Mouse (Mus musculus): ENCODE measurements around the gene Fer. TPM values are rescaled to one million over a fixed set of nuclear protein-coding genes. Genes with fewer than 3 reads are reported as not detected.

Gene Fer
- polyA plus RNA-seq, 1 experiment from 2014 or later, result 28.5 TPM

DNA sequence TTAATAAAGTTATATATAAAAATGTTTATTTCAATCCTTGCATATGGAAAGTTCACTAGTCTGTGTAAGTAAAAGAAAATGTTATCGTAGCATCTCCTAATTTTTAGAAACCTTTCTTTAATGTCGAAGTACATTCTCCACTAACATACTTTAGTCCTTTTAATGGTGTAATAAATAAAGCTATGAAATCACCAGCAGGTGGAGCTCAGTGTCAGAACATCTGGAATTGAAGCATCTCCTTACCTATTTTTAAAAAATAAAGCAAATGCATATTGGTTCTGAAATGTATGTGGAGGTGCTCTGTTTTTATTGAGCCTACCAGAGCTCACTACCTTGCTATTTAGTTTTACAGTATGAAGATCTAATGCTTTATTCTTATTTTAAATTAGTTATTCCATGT is 88.6 kb downstream of the Fer start:
- H3K36me3 ChIP-seq, result no peaks in the 10 kb centered on the region
- WGBS, result 92% methylated on average over 2 of the region's 2 CpGs
- H3K9me3 ChIP-seq (replicated peaks), result no peaks in the 10 kb centered on the region
- no peak overlapping the region for H3K4me3 ChIP-seq
- H3K27ac ChIP-seq (replicated peaks), result no peak overlapping the region
- no peaks in the 10 kb centered on the region for H3K4me1 ChIP-seq
- DNase-seq (ENCODE audit: low spot score), result no peak
- no peaks in the 10 kb centered on the region for H3K27me3 ChIP-seq (ENCODE audit: low read depth, poor library complexity, severe bottlenecking)

- 94% methylated on average over 3 of the region's 3 CpGs for WGBS
- no peak overlapping the region for H3K27ac ChIP-seq (replicated peaks)
- H3K27me3 ChIP-seq (ENCODE audit: low read depth, poor library complexity, severe bottlenecking), result no peaks in the 10 kb centered on the region
- no peaks in the 10 kb centered on the region for H3K36me3 ChIP-seq
- no peak overlapping the region for H3K4me3 ChIP-seq
- DNase-seq (ENCODE audit: low spot score), result no peak
- H3K9me3 ChIP-seq (replicated peaks), result no peaks in the 10 kb centered on the region
- H3K4me1 ChIP-seq, result 0 out of 2 replicates have a peak, but pooled peaks cover 2% of the 10 kb centered on the region
Observed at GRCm38 (mm10) chr17:63967091-63967490, 104.2 kb downstream of the Fer start.

DNA sequence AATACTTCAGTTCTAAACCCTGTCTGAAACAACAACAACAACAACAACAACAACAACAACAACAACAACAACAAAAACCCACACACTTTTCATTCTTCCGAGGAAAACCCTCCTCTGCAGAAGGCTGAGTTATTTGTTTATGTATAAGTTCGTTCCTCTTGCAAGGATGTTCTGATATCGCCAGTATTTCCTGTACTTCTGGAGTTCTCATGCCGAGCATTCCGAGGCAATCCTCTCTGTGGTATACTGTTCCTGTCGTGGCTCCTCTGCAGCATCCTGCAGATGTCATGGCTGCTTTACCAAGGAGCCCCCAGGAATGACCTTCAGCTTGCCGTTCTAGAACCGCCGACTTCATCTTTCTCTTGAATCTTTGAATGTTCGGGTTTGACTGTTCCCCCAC is 106.6 kb downstream of the Fer start:
- WGBS, result 84% methylated on average over 10 of the region's 10 CpGs
- no peaks in the 10 kb centered on the region for H3K36me3 ChIP-seq
- DNase-seq (ENCODE audit: low spot score), result no peak
- no peaks in the 10 kb centered on the region for H3K27me3 ChIP-seq (ENCODE audit: low read depth, poor library complexity, severe bottlenecking)
- no peak overlapping the region for H3K4me3 ChIP-seq
- H3K9me3 ChIP-seq (replicated peaks), result no peaks in the 10 kb centered on the region
- 0 out of 2 replicates have a peak, but pooled peaks cover 2% of the 10 kb centered on the region for H3K4me1 ChIP-seq
- no peak overlapping the region for H3K27ac ChIP-seq (replicated peaks)

- WGBS, result 53% methylated on average over 5 of the region's 5 CpGs
- Histone ChIP-seq H3K27me3 (ENCODE audit: low read depth, poor library complexity, severe bottlenecking) (no peaks in the 10 kb centered on the region), H3K4me1 (0 out of 2 replicates have a peak, but pooled peaks cover 2% of the 10 kb centered on the region), H3K27ac (replicated peaks) (no peak overlapping the region), H3K9me3 (replicated peaks) (no peaks in the 10 kb centered on the region), H3K4me3 (no peak overlapping the region), H3K36me3 (no peaks in the 10 kb centered on the region)
- DNase-seq (ENCODE audit: low spot score), result no peak
Observed at GRCm38 (mm10) chr17:63970239-63970638, 107.4 kb downstream of the Fer start.

DNA sequence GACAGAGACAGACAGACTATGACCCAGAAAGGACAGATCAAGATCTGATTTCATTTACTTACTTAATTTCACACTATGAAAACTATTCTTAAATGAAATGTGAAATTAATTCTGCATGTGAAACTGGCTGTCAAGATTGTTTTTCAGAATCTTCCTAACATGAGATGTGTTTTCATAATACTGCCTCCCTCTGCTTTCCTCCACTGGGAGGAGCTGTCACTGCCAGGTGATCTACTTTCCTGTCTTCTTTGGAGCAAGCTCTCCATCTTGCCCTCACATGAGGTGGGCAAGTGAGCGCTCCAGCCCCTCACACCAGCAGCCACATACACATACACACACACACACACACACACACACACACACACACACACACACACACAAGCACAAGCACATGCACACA is 108.1 kb downstream of the Fer start:
- Histone ChIP-seq H3K4me3 (no peak overlapping the region), H3K27me3 (ENCODE audit: low read depth, poor library complexity, severe bottlenecking) (no peaks in the 10 kb centered on the region), H3K9me3 (replicated peaks) (no peaks in the 10 kb centered on the region), H3K36me3 (no peaks in the 10 kb centered on the region), H3K4me1 (0 out of 2 replicates have a peak, but pooled peaks cover 2% of the 10 kb centered on the region), H3K27ac (replicated peaks) (no peak overlapping the region)
- WGBS, result 100% methylated on average over 1 of the region's 1 CpGs
- DNase-seq (ENCODE audit: low spot score), result no peak

- 0 out of 2 replicates have a peak, but pooled peaks cover 2% of the 10 kb centered on the region for H3K4me1 ChIP-seq
- no peak for DNase-seq (ENCODE audit: low spot score)
- 83% methylated on average over 4 of the region's 4 CpGs for WGBS
- H3K9me3 ChIP-seq (replicated peaks), result no peaks in the 10 kb centered on the region
- H3K27ac ChIP-seq (replicated peaks), result no peak overlapping the region
- no peaks in the 10 kb centered on the region for H3K27me3 ChIP-seq (ENCODE audit: low read depth, poor library complexity, severe bottlenecking)
- H3K4me3 ChIP-seq, result no peak overlapping the region
- no peaks in the 10 kb centered on the region for H3K36me3 ChIP-seq
Observed at GRCm38 (mm10) chr17:63972181-63972580, 109.3 kb downstream of the Fer start.

DNA sequence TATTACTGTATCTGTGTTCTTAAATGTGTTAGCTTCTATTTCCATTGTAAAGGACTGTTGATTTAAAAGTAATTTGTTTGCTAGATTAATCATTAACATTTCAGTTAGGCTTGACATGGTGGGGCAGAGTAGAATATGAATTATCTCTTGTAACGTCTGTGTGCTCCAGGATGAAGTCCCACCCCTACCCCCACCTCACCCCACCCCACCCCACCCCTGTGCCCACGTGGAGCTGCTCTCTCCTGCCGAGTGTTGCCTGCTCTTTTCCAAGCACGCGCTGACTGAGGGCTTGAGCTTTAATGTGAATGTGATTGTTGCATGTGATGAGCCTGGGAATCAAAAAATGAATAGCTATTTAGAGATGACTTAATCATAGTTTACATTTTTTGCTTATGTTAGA is 110.9 kb downstream of the Fer start:
- Histone ChIP-seq H3K36me3 (no peaks in the 10 kb centered on the region), H3K4me1 (no peaks in the 10 kb centered on the region), H3K27ac (replicated peaks) (no peak overlapping the region), H3K4me3 (no peak overlapping the region), H3K9me3 (replicated peaks) (no peaks in the 10 kb centered on the region), H3K27me3 (ENCODE audit: low read depth, poor library complexity, severe bottlenecking) (no peaks in the 10 kb centered on the region)
- WGBS, result 76% methylated on average over 5 of the region's 5 CpGs
- no peak for DNase-seq (ENCODE audit: low spot score)

- H3K27me3 ChIP-seq (ENCODE audit: low read depth, poor library complexity, severe bottlenecking), result no peaks in the 10 kb centered on the region
- no peaks in the 10 kb centered on the region for H3K36me3 ChIP-seq
- WGBS, result 92% methylated on average over 5 of the region's 5 CpGs
- no peak overlapping the region for H3K27ac ChIP-seq (replicated peaks)
- no peak for DNase-seq (ENCODE audit: low spot score)
- H3K4me3 ChIP-seq, result no peak overlapping the region
- H3K4me1 ChIP-seq, result no peaks in the 10 kb centered on the region
- H3K9me3 ChIP-seq (replicated peaks), result no peaks in the 10 kb centered on the region
Observed at GRCm38 (mm10) chr17:63974253-63974652, 111.4 kb downstream of the Fer start.

GRCm38 (mm10) chr17:63978794-63979571 is 116.1 kb downstream of the Fer start:
- Histone ChIP-seq H3K4me3 (no peak overlapping the region), H3K9me3 (replicated peaks) (no peaks in the 10 kb centered on the region), H3K27me3 (ENCODE audit: low read depth, poor library complexity, severe bottlenecking) (no peaks in the 10 kb centered on the region), H3K27ac (replicated peaks) (no peak overlapping the region), H3K36me3 (0 out of 2 replicates have a peak, but pooled peaks cover 4% of the 10 kb centered on the region), H3K4me1 (no peaks in the 10 kb centered on the region)
- no peak for DNase-seq (ENCODE audit: low spot score)
- 96% methylated on average over 4 of the region's 4 CpGs for WGBS

DNA sequence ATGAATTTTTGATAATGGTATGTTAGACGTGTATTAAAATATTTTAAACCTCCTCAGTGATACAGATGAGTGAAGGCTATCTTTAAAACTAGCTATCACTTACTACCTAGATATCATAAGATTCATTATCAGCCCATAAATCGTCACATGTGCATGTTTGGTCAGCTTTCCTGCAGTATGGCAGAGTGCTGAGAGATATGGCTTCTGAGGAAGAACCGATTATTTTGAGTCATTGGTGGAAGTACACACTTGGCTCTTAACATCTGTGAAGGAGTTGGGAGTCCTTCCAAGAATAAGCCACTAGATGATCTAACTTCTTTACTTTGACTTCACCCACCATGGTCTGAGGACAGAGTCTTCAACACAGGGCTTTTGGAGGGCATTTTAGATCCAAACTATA is 117.3 kb downstream of the Fer start:
- Histone ChIP-seq H3K36me3 (0 out of 2 replicates have a peak, but pooled peaks cover 4% of the 10 kb centered on the region), H3K27me3 (ENCODE audit: low read depth, poor library complexity, severe bottlenecking) (no peaks in the 10 kb centered on the region), H3K27ac (replicated peaks) (no peak overlapping the region), H3K4me1 (no peaks in the 10 kb centered on the region), H3K9me3 (replicated peaks) (no peaks in the 10 kb centered on the region), H3K4me3 (no peak overlapping the region)
- no peak for DNase-seq (ENCODE audit: low spot score)
- WGBS, result 91% methylated on average over 3 of the region's 3 CpGs

DNA sequence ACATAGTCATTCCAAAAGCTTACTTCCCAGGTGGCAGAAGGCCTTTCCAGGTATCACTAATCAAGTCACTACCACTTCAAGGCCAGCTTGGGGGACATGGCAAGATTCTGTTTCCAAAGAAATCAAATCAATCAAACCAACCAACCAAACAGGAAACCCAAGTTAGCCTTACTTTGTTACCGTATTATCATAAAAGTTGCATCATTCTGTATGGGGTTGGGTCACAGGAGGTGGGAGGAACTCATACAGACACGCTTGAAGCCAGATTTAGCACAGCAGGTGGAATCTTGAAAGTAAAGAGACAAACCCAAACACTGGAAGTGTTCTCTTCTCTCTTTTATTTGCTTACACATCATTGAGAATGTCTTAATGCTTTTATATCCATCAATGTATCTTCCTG is 125.8 kb downstream of the Fer start:
- Histone ChIP-seq H3K27ac (replicated peaks) (no peak overlapping the region), H3K4me3 (no peak overlapping the region), H3K27me3 (ENCODE audit: low read depth, poor library complexity, severe bottlenecking) (no peaks in the 10 kb centered on the region), H3K4me1 (no peaks in the 10 kb centered on the region), H3K9me3 (replicated peaks) (no peaks in the 10 kb centered on the region), H3K36me3 (no peaks in the 10 kb centered on the region)
- DNase-seq (ENCODE audit: low spot score), result no peak
- WGBS, result 82% methylated on average over 2 of the region's 2 CpGs

DNA sequence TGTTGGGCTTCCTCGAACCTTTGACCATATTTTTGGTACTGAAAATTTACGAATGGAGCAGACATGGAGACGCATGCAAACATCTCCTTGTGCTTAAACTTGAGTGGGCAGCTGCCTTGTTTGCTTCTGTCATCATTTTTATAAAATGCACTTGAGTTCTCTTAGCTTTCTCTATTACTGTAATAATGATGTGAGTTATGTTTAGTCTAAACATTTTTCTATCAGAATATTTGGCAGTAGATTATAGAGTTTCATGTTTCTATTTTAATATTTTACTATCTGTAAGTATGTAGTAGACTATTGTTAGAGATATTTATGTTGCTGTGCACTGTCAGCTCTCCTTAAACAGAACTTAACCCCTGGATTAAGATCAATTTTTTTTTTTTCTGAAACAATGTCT is 128.3 kb downstream of the Fer start:
- no peak for DNase-seq (ENCODE audit: low spot score)
- 96% methylated on average over 3 of the region's 3 CpGs for WGBS
- H3K27me3 ChIP-seq (ENCODE audit: low read depth, poor library complexity, severe bottlenecking), result no peaks in the 10 kb centered on the region
- H3K4me1 ChIP-seq, result no peaks in the 10 kb centered on the region
- no peaks in the 10 kb centered on the region for H3K36me3 ChIP-seq
- H3K4me3 ChIP-seq, result no peak overlapping the region
- no peaks in the 10 kb centered on the region for H3K9me3 ChIP-seq (replicated peaks)
- H3K27ac ChIP-seq (replicated peaks), result no peak overlapping the region

GRCm38 (mm10) chr17:63995921-63996320 is 133.1 kb downstream of the Fer start:
- Histone ChIP-seq H3K36me3 (no peaks in the 10 kb centered on the region), H3K4me3 (no peak overlapping the region), H3K27me3 (ENCODE audit: low read depth, poor library complexity, severe bottlenecking) (no peaks in the 10 kb centered on the region), H3K9me3 (replicated peaks) (no peaks in the 10 kb centered on the region), H3K27ac (replicated peaks) (no peak overlapping the region), H3K4me1 (no peaks in the 10 kb centered on the region)
- no peak for DNase-seq (ENCODE audit: low spot score)
- WGBS, result 81% methylated on average over 1 of the region's 1 CpGs

Measured in midbrain, embryonic 10.5 days (tissue).